Mouse (Mus musculus) liver, embryonic 15.5 days (tissue): ENCODE measurements around the gene Olfr1465. TPM values are rescaled to one million over a fixed set of nuclear protein-coding genes. Genes with fewer than 3 reads are reported as not detected.

Source experiments
- ATAC-seq: fragments of 200-750 bp; cut with Nextera tagmentation; 2 replicates; pipeline ENCODE4 v1.8.0; 2017; ENCODE audit warnings: moderate number of reproducible peaks, mild to moderate bottlenecking, moderate library complexity; ENCODE audit not compliant: insufficient read depth
- H3K27ac ChIP-seq: fragments of 300-500 bp; sonication (generic); replicated peaks from 2 replicates; pipeline ENCODE4 v1.5.1; 2015; ENCODE audit warnings: mild to moderate bottlenecking, inconsistent platforms
- H3K27me3 ChIP-seq: fragments of 300-500 bp; sonication (generic); 2 replicates; pipeline ENCODE4 v1.6.1; 2015; ENCODE audit warnings: mild to moderate bottlenecking, inconsistent platforms
- H3K36me3 ChIP-seq: fragments of 300-500 bp; sonication (generic); replicated peaks from 2 replicates; pipeline ENCODE4 v1.6.1; 2015; ENCODE audit warnings: moderate library complexity, mild to moderate bottlenecking, inconsistent platforms
- H3K4me1 ChIP-seq: fragments of 300-500 bp; sonication (generic); replicated peaks from 2 replicates; pipeline ENCODE4 v1.6.1; 2015; ENCODE audit warnings: inconsistent platforms
- H3K4me2 ChIP-seq: fragments of 300-500 bp; sonication (generic); 2 replicates; pipeline ENCODE4 v1.6.1; 2015; ENCODE audit warnings: moderate library complexity, mild to moderate bottlenecking, inconsistent platforms
- H3K4me3 ChIP-seq: fragments of 300-500 bp; sonication (generic); replicated peaks from 2 replicates; pipeline ENCODE4 v1.5.1; 2015; ENCODE audit warnings: mild to moderate bottlenecking, inconsistent platforms
- H3K9ac ChIP-seq: fragments of 300-500 bp; sonication (generic); 2 replicates; pipeline ENCODE4 v1.6.1; 2015; ENCODE audit warnings: moderate library complexity, mild to moderate bottlenecking, inconsistent platforms
- H3K9me3 ChIP-seq: fragments of 300-500 bp; sonication (generic); replicated peaks from 2 replicates; pipeline ENCODE4 v1.6.1; 2016; ENCODE audit warnings: inconsistent platforms
- WGBS: fragments of 180-500 bp; shearing (Covaris S2); methylation state at CpG from one replicate; pipeline ENCODE4 v1.1.7; 2015; ENCODE audit warnings: mixed read lengths; ENCODE audit not compliant: insufficient replicate concordance; 5-methylcytosine and 5-hydroxymethylcytosine counted together
- polyA plus RNA-seq: library from polyadenylated mRNA; unstranded; fragments of >200 nt; fragmentation: Nextera tagmentation; extraction: Ambion mirVana; gene quantifications from 2 replicates; pipeline ENCODE4 v1.2.1, GENCODE M21; 2015

The Olfr1465 gene
- polyA plus RNA-seq = not detected in 2 replicates

- no peaks in the 10 kb centered on the region for H3K36me3 ChIP-seq
- H3K9ac ChIP-seq = no peak within 1 kb of the TSS
- H3K27ac ChIP-seq = no peak within 1 kb of the TSS
- ATAC-seq = no peak
- H3K4me3 ChIP-seq = no peak within 1 kb of the TSS
- H3K4me1 ChIP-seq = no peaks in the 10 kb centered on the region
- H3K9me3 ChIP-seq = 0 out of 2 replicates have a peak, but pooled peaks cover 4% of the 10 kb centered on the region
- H3K4me2 ChIP-seq = no peak within 1 kb of the TSS
- no peaks in the 10 kb centered on the region for H3K27me3 ChIP-seq
Measured at GRCm38 (mm10) chr19:13315441-13315840, at the start of gene Olfr1465. Gene Olfr1465 (minus strand): TSS chr19:13315541.

GRCm38 (mm10) chr19:13361936-13362335 lies 46.6 kb upstream of the Olfr1465 start, which contains the start of gene Olfr1467:
Gene Olfr1467 (plus strand): TSS chr19:13362236.
- Histone ChIP-seq H3K36me3 (no peaks in the 10 kb centered on the region), H3K27ac (no peak within 1 kb of the TSS), H3K4me2 (no peak within 1 kb of the TSS), H3K4me3 (no peak within 1 kb of the TSS), H3K9me3 (0 out of 2 replicates have a peak, but pooled peaks cover 2% of the 10 kb centered on the region), H3K9ac (no peak within 1 kb of the TSS), H3K4me1 (no peaks in the 10 kb centered on the region), H3K27me3 (no peaks in the 10 kb centered on the region)
- 45% methylated on average over 2 of the region's 2 CpGs for whole genome bisulfite sequencing
- no peak for ATAC-seq

GRCm38 (mm10) chr19:13338562-13338961 lies 23.2 kb upstream of the Olfr1465 start, which contains the start of gene Olfr1466:
Gene Olfr1466 (plus strand): TSS chr19:13338862.
- ATAC-seq = no peak
- no peaks in the 10 kb centered on the region for H3K4me1 ChIP-seq
- H3K9ac ChIP-seq = no peak within 1 kb of the TSS
- no peaks in the 10 kb centered on the region for H3K9me3 ChIP-seq
- no peak within 1 kb of the TSS for H3K4me2 ChIP-seq
- H3K36me3 ChIP-seq = no peaks in the 10 kb centered on the region
- no peaks in the 10 kb centered on the region for H3K27me3 ChIP-seq
- H3K4me3 ChIP-seq = no peak within 1 kb of the TSS
- WGBS = 69% methylated on average over 2 of the region's 2 CpGs
- no peak within 1 kb of the TSS for H3K27ac ChIP-seq

Other genes starting within 250 kb of the Olfr1465 start
- gene Olfr1457, start 217.7 kb downstream of the Olfr1465 start, polyA plus RNA-seq = not detected in 2 replicates
- not detected in 2 replicates for gene Olfr1458, start 208.8 kb downstream of the Olfr1465 start, polyA plus RNA-seq
- not detected in 2 replicates for gene Olfr1459, start 166.0 kb downstream of the Olfr1465 start, polyA plus RNA-seq
- not detected in 2 replicates for gene Olfr1461, start 152.5 kb downstream of the Olfr1465 start, polyA plus RNA-seq
- gene Olfr1462, start 129.8 kb downstream of the Olfr1465 start, polyA plus RNA-seq = not detected in 2 replicates
- gene Olfr1463, start 84.2 kb downstream of the Olfr1465 start, polyA plus RNA-seq = not detected in 2 replicates
- gene Olfr1466, start 23.3 kb upstream of the Olfr1465 start, polyA plus RNA-seq = not detected in 2 replicates
- not detected in 2 replicates for gene Olfr1467, start 46.7 kb upstream of the Olfr1465 start, polyA plus RNA-seq
- gene Olfr1469, start 92.3 kb upstream of the Olfr1465 start, polyA plus RNA-seq = not detected in 2 replicates
- gene Olfr1471, start 127.9 kb upstream of the Olfr1465 start, polyA plus RNA-seq = not detected in 2 replicates
- gene Olfr1472, start 140.5 kb upstream of the Olfr1465 start, polyA plus RNA-seq = not detected in 2 replicates
- gene Olfr1474, start 154.0 kb upstream of the Olfr1465 start, polyA plus RNA-seq = not detected in 2 replicates
- not detected in 2 replicates for gene Olfr1475, start 164.7 kb upstream of the Olfr1465 start, polyA plus RNA-seq
- gene Olfr1477, start 185.0 kb upstream of the Olfr1465 start, polyA plus RNA-seq = not detected in 2 replicates
- not detected in 2 replicates for gene Olfr1480, start 212.4 kb upstream of the Olfr1465 start, polyA plus RNA-seq